Mouse (Mus musculus) lung, postnatal 0 days (tissue): ENCODE measurements around the gene Fbxw4.

Experiments used
- CTCF ChIP-seq: IDR thresholded peaks from 2 replicates; pipeline ENCODE4 v1.5.1; 2016; ENCODE audit warnings: antibody characterized with exemption, mild to moderate bottlenecking
- EP300 ChIP-seq: IDR thresholded peaks from 2 replicates; pipeline ENCODE4 v1.6.1; 2016; ENCODE audit warnings: antibody characterized with exemption, mild to moderate bottlenecking, control low read depth

- TF ChIP-seq CTCF (no peak), EP300 (no peak)
These were observed 79.9 kb downstream of the Fbxw4 start for GRCm38 (mm10) chr19:45580235-45580634.
